Mouse (Mus musculus): ENCODE measurements around the gene Tbl2. TPM values are rescaled to one million over a fixed set of nuclear protein-coding genes. Genes with fewer than 3 reads are reported as not detected.

The Tbl2 gene
- polyA plus RNA-seq, 1 experiment from 2014 or later: 23.2 TPM

- no peak for ATAC-seq (ENCODE audit: insufficient read depth, low FRiP score, low TSS enrichment)
- no peak overlapping the region for H3K4me3 ChIP-seq (ENCODE audit: low read depth, low read length)
- no peaks in the 10 kb centered on the region for H3K9me3 ChIP-seq (ENCODE audit: control insufficient read depth, low read length)
- no peak overlapping the region for H3K27ac ChIP-seq (ENCODE audit: low read depth, low read length)
- no peaks in the 10 kb centered on the region for H3K27me3 ChIP-seq (ENCODE audit: control insufficient read depth, insufficient read depth, low read length)
- H3K4me2 ChIP-seq (ENCODE audit: low read depth): no peak overlapping the region
- no peaks in the 10 kb centered on the region for H3K36me3 ChIP-seq (ENCODE audit: control insufficient read depth, insufficient read depth, low read length)
- no peak overlapping the region for H3K9ac ChIP-seq (ENCODE audit: low read length)
- H3K4me1 ChIP-seq (ENCODE audit: control insufficient read depth, insufficient read depth, low read length): no peaks in the 10 kb centered on the region
- no peak for DNase-seq (ENCODE audit: low spot score)
- 57% methylated on average over 2 of the region's 2 CpGs for whole genome bisulfite sequencing
Observed at GRCm38 (mm10) chr5:135139881-135140280, 9.6 kb upstream of the Tbl2 start.

GRCm38 (mm10) chr5:135144469-135144868, 5.0 kb upstream of the Tbl2 start:
- ATAC-seq (ENCODE audit: insufficient read depth, low FRiP score, low TSS enrichment) (no peak), DNase-seq (ENCODE audit: low spot score) (no peak)
- H3K4me2 ChIP-seq (ENCODE audit: low read depth): no peak overlapping the region
- H3K27me3 ChIP-seq (ENCODE audit: control insufficient read depth, insufficient read depth, low read length): no peaks in the 10 kb centered on the region
- no peak overlapping the region for H3K4me3 ChIP-seq (ENCODE audit: low read depth, low read length)
- no peaks in the 10 kb centered on the region for H3K4me1 ChIP-seq (ENCODE audit: control insufficient read depth, insufficient read depth, low read length)
- WGBS: 66% methylated on average over 4 of the region's 4 CpGs
- no peak overlapping the region for H3K27ac ChIP-seq (ENCODE audit: low read depth, low read length)
- no peak overlapping the region for H3K9ac ChIP-seq (ENCODE audit: low read length)
- H3K36me3 ChIP-seq (ENCODE audit: control insufficient read depth, insufficient read depth, low read length): no peaks in the 10 kb centered on the region
- no peaks in the 10 kb centered on the region for H3K9me3 ChIP-seq (ENCODE audit: control insufficient read depth, low read length)

- no peaks in the 10 kb centered on the region for H3K27me3 ChIP-seq (ENCODE audit: control insufficient read depth, insufficient read depth, low read length)
- no peak overlapping the region for H3K4me3 ChIP-seq (ENCODE audit: low read depth, low read length)
- H3K9me3 ChIP-seq (ENCODE audit: control insufficient read depth, low read length): no peaks in the 10 kb centered on the region
- H3K9ac ChIP-seq (ENCODE audit: low read length): no peak overlapping the region
- ATAC-seq (ENCODE audit: insufficient read depth, low FRiP score, low TSS enrichment): no peak
- H3K4me2 ChIP-seq (ENCODE audit: low read depth): no peak overlapping the region
- no peak for DNase-seq (ENCODE audit: low spot score)
- no peaks in the 10 kb centered on the region for H3K36me3 ChIP-seq (ENCODE audit: control insufficient read depth, insufficient read depth, low read length)
- no peak overlapping the region for H3K27ac ChIP-seq (ENCODE audit: low read depth, low read length)
- WGBS: 77% methylated on average over 3 of the region's 3 CpGs
- H3K4me1 ChIP-seq (ENCODE audit: control insufficient read depth, insufficient read depth, low read length): no peaks in the 10 kb centered on the region
Observed at GRCm38 (mm10) chr5:135145532-135145931, 3.9 kb upstream of the Tbl2 start.

DNA sequence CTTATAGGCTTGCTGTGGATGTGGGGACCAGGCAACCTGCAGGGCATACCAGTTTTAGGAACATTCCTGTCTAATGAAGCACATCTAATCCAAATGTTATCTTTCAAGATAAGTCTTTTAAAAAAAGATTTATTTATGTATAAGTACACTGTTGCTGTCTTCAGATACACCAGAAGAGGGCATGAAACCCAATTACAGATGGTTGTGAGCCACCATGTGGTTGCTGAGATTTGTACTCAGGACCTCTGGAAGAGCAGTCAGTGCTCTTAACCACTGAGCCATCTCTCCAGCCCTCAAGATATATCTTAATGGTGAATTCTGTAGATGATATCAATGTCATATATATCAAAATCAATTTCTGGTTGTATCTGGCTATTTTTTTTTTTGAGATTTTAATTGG, 3.5 kb upstream of the Tbl2 start:
- Histone ChIP-seq H3K36me3 (ENCODE audit: control insufficient read depth, insufficient read depth, low read length) (no peaks in the 10 kb centered on the region), H3K9ac (ENCODE audit: low read length) (no peak overlapping the region), H3K4me1 (ENCODE audit: control insufficient read depth, insufficient read depth, low read length) (no peaks in the 10 kb centered on the region), H3K4me2 (ENCODE audit: low read depth) (no peak overlapping the region), H3K9me3 (ENCODE audit: control insufficient read depth, low read length) (no peaks in the 10 kb centered on the region), H3K27ac (ENCODE audit: low read depth, low read length) (no peak overlapping the region), H3K27me3 (ENCODE audit: control insufficient read depth, insufficient read depth, low read length) (no peaks in the 10 kb centered on the region), H3K4me3 (ENCODE audit: low read depth, low read length) (no peak overlapping the region)
- DNase-seq (ENCODE audit: low spot score) (no peak), ATAC-seq (ENCODE audit: insufficient read depth, low FRiP score, low TSS enrichment) (no peak)

DNA sequence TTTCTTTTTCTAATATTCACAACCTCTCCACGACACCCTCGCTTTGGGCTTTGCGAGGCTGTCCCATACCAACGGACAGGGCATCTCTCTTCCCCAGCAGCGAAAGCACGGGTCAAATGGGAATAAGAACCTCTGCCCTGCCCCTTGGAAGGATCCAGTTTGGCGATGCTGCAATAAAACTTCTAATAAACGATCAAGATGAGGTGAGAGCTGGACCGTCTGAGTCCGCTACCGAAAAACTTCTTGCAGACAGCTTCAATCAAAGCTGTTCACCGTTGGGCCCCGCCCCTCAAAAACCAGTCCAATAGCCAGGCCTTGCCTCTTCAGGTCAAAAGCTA, 773 bp upstream of the Tbl2 start:
- ATAC-seq (ENCODE audit: insufficient read depth, low FRiP score, low TSS enrichment): no peak; the same call in 1 of the 2 replicates
- Histone ChIP-seq H3K9ac (ENCODE audit: low read length) (peak overlapping the region; percentile 49), H3K4me1 (ENCODE audit: control insufficient read depth, insufficient read depth, low read length) (no peaks in the 10 kb centered on the region), H3K27ac (ENCODE audit: low read depth, low read length) (peak overlapping the region; percentile 45; the same call in 1 of the 2 replicates), H3K4me3 (ENCODE audit: low read depth, low read length) (peak overlapping the region; percentile 77), H3K9me3 (ENCODE audit: control insufficient read depth, low read length) (no peaks in the 10 kb centered on the region), H3K36me3 (ENCODE audit: control insufficient read depth, insufficient read depth, low read length) (no peaks in the 10 kb centered on the region), H3K4me2 (ENCODE audit: low read depth) (peak overlapping the region; percentile 90), H3K27me3 (ENCODE audit: control insufficient read depth, insufficient read depth, low read length) (no peaks in the 10 kb centered on the region)
- no peak for DNase-seq (ENCODE audit: low spot score)
- WGBS: 0% methylated on average over 13 of the region's 13 CpGs

DNA sequence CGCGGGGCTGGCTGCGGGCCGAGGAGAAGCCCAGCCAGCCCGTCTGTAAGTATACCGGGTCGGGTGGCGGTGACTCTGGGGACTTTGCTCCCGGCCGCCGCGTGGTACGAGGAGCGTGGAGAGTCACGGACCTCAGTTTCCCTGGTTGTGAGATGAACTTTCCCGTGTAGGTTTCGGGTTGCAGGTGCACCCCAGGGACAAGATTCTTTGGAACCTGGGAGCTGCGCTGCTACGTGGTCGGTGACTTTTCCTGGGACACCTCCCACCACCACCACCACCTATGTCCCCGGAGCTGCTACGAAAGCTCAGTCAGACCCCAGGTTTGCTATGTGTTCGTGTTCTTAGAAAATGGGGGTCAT, 342 bp downstream of the Tbl2 start:
- no peak for ATAC-seq (ENCODE audit: insufficient read depth, low FRiP score, low TSS enrichment)
- WGBS: 0% methylated on average over 23 of the region's 23 CpGs
- H3K9ac ChIP-seq (ENCODE audit: low read length): peak overlapping the region; percentile 78
- no peaks in the 10 kb centered on the region for H3K4me1 ChIP-seq (ENCODE audit: control insufficient read depth, insufficient read depth, low read length)
- no peaks in the 10 kb centered on the region for H3K9me3 ChIP-seq (ENCODE audit: control insufficient read depth, low read length)
- H3K27me3 ChIP-seq (ENCODE audit: control insufficient read depth, insufficient read depth, low read length): no peaks in the 10 kb centered on the region
- H3K4me2 ChIP-seq (ENCODE audit: low read depth): peak overlapping the region; percentile 90
- peak overlapping the region; percentile 75 for H3K27ac ChIP-seq (ENCODE audit: low read depth, low read length)
- peak overlapping the region; percentile 77 for H3K4me3 ChIP-seq (ENCODE audit: low read depth, low read length)
- peaks cover 5% of the 10 kb centered on the region for H3K36me3 ChIP-seq (ENCODE audit: control insufficient read depth, insufficient read depth, low read length)
- DNase-seq (ENCODE audit: low spot score): no peak

DNA sequence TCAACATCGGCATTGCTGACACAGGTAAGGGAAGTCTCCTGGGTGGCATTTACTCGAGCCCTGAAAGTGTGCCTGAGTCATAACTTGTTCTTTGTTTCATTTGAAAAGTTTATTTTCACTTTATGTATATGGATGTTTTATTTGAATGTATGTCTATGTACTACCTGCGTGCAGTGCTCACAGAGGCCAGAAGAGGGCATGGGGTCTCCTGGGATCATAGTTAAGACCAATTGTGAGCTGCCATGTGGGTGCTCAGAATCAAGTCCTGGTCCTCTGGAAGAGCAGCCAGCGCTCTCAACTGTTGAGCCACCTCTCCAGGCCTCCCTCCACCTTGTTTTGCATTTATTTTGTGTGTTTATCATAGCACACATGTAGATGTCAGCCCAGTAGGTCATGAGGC, 7.0 kb downstream of the Tbl2 start:
- no peak overlapping the region for H3K4me2 ChIP-seq (ENCODE audit: low read depth)
- H3K4me1 ChIP-seq (ENCODE audit: control insufficient read depth, insufficient read depth, low read length): no peaks in the 10 kb centered on the region
- ATAC-seq (ENCODE audit: insufficient read depth, low FRiP score, low TSS enrichment) (no peak), DNase-seq (ENCODE audit: low spot score) (no peak)
- no peak overlapping the region for H3K27ac ChIP-seq (ENCODE audit: low read depth, low read length)
- H3K4me3 ChIP-seq (ENCODE audit: low read depth, low read length): no peak overlapping the region
- H3K36me3 ChIP-seq (ENCODE audit: control insufficient read depth, insufficient read depth, low read length): peaks cover 32% of the 10 kb centered on the region
- 98% methylated on average over 4 of the region's 4 CpGs for WGBS
- no peaks in the 10 kb centered on the region for H3K27me3 ChIP-seq (ENCODE audit: control insufficient read depth, insufficient read depth, low read length)
- no peak overlapping the region for H3K9ac ChIP-seq (ENCODE audit: low read length)
- no peaks in the 10 kb centered on the region for H3K9me3 ChIP-seq (ENCODE audit: control insufficient read depth, low read length)

GRCm38 (mm10) chr5:135161221-135161620, 11.8 kb downstream of the Tbl2 start:
- Histone ChIP-seq H3K4me2 (ENCODE audit: low read depth) (no peak overlapping the region), H3K27me3 (ENCODE audit: control insufficient read depth, insufficient read depth, low read length) (no peaks in the 10 kb centered on the region), H3K4me1 (ENCODE audit: control insufficient read depth, insufficient read depth, low read length) (no peaks in the 10 kb centered on the region), H3K9ac (ENCODE audit: low read length) (no peak overlapping the region), H3K9me3 (ENCODE audit: control insufficient read depth, low read length) (no peaks in the 10 kb centered on the region), H3K4me3 (ENCODE audit: low read depth, low read length) (no peak overlapping the region), H3K36me3 (ENCODE audit: control insufficient read depth, insufficient read depth, low read length) (peaks cover 21% of the 10 kb centered on the region), H3K27ac (ENCODE audit: low read depth, low read length) (no peak overlapping the region)
- DNase-seq (ENCODE audit: low spot score) (no peak), ATAC-seq (ENCODE audit: insufficient read depth, low FRiP score, low TSS enrichment) (no peak)
- WGBS: 93% methylated on average over 4 of the region's 4 CpGs

- Histone ChIP-seq H3K9me3 (ENCODE audit: control insufficient read depth, low read length) (no peaks in the 10 kb centered on the region), H3K4me3 (ENCODE audit: low read depth, low read length) (no peak overlapping the region), H3K4me1 (ENCODE audit: control insufficient read depth, insufficient read depth, low read length) (no peaks in the 10 kb centered on the region), H3K27me3 (ENCODE audit: control insufficient read depth, insufficient read depth, low read length) (no peaks in the 10 kb centered on the region), H3K36me3 (ENCODE audit: control insufficient read depth, insufficient read depth, low read length) (peaks cover 17% of the 10 kb centered on the region), H3K4me2 (ENCODE audit: low read depth) (no peak overlapping the region), H3K27ac (ENCODE audit: low read depth, low read length) (no peak overlapping the region), H3K9ac (ENCODE audit: low read length) (no peak overlapping the region)
- ATAC-seq (ENCODE audit: insufficient read depth, low FRiP score, low TSS enrichment) (no peak), DNase-seq (ENCODE audit: low spot score) (no peak)
- 94% methylated on average over 7 of the region's 7 CpGs for WGBS
Observed at GRCm38 (mm10) chr5:135161650-135162049, 12.2 kb downstream of the Tbl2 start.
